Mouse (Mus musculus) testis, postnatal 14 days (tissue): ENCODE results near the gene Samsn1.

Source experiments
- DNase-seq: peaks from one replicate; pipeline ENCODE4 v3.0.0; 2021; ENCODE audit warnings: low spot score

Samsn1 gene

DNA sequence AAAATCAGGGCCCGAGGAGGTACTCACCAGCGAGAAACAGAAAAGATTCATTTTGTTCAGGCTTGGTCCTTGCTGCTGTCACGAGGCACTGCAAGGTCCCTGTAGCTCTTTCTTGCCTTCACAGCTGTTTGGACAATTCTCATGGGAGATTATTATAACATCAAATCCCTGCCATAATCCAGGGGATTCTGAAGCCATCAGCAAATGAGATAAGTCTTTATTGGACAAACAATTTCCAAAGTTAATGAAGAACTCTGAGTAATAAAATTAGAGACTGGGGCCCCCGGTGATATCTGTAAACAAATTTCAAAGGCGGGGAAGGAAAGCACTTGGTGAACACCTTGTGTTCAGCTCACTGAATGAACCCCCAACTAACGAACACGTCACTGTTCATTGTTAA, at the start of gene Samsn1:
Gene Samsn1 (minus strand): TSS at position 101 of the 400 bp plus-strand sequence.
- DNase-seq, result no peak

DNA sequence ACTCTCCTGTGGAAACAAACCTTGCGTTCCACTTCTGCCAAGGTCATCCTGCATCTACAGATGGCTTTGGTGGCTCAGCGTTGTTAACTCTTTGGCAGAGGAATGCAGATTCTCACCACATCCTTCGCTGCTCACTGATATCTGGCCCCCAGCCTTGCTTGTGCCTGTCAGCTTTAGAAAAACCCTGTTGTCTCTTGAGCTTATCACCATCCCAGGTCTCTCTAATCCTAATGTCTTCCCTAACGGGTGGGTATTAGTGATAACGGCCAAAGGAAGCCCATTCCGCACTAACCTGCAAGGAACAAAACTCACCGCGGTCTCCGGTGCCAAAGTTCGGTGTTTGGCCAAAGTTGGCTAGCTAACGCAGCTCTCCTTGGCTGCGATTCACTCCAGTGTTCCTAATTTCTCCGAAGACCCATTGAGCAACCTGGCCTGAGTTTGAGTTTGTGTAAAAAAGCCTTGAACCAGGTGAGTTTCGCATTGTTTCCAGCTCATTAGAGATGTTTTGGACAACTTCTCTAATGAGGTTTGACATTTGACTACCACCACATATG, 44.1 kb upstream of the Samsn1 start:
- DNase-seq, result no peak

GRCm38 (mm10) chr16:76054976-76055375, 32.9 kb upstream of the Samsn1 start:
- DNase-seq, result no peak

DNA sequence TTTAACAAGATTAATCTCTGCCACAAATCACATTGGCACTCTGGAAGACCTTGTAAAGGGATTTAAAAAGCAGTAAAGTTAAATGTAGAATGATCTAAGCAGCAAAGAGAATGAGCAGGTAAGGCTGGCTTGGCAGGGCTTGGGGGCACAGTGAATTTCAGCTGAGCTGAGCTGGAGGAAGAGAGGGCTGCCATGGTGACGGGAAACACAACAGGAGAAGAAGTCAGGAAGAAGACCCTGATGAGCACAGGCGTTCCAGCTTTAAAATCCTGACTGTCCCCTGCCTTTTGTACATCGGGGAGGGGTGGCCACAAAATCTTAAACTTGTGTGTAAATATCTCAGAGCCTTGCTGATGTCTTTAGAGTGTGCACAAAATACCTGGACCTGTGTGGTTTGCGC, 32.0 kb upstream of the Samsn1 start:
- no peak for DNase-seq

DNA sequence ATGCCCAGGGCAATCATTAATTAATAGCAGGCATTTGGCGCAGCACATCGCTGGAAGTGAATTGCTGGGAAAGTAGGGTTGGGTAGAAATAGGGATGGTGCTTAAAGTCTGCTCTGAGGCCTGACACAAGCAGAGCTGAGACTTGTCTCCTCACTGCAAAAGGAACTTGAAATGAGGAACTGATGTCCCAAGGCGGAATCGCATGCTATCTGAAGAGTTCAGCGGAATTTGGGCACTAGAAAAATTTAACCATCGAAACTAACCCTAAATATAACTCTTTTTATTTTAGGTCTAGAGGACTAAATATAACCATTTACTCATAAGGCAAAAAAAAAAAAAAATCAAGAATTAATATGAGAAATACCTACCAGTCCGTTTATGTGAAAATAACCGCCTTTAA, 31.5 kb upstream of the Samsn1 start:
- DNase-seq, result no peak

GRCm38 (mm10) chr16:76047066-76047465, 25.0 kb upstream of the Samsn1 start:
- no peak for DNase-seq

GRCm38 (mm10) chr16:76040319-76040945, 18.4 kb upstream of the Samsn1 start:
- DNase-seq, result no peak

DNA sequence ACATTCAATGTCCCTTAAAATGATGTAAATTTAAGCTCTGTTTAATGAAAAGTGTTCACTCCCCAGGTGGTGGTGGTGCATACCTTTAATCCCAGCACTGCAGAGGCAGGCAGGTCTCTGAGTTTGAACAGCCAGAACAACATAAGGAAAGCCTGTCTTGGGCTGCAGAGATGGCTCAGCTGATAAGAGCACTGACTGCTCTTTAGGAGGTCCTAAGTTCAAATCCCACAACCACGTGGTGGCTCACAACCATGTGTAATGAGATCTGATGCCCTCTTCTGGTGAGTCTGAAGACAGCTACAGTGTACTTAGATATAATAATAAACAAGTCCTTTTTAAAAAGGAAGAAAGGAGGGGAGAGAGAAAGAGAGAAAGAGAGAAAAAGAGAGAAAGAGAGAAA, 2.9 kb downstream of the Samsn1 start:
- no peak for DNase-seq

DNA sequence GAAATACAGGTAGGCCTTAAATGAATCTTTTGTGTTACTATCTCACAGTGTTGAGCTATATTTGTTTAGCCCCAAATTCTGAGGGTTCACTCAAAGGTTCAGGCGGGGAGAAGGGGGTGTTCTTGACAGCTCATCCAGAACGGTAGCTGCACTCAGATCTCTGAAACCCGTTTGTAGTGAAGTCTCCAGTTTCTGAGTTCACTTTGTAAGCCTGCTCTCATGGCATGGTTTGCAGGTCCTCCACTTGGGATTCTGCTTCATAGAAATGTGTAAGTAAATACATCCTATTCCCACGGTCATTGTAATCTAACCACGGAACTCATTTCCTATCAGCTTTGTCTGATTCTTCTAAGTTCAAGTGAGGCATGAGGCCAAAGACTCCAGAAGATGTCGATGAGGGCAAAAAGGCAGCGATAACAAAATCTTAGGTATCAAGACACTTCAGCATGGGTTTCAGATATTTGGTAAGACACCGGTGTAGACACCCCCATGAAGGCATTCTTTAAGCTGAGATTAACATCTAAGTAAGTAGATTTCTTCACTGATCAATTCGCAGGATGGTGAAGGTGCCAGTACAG, 18.2 kb downstream of the Samsn1 start:
- no peak for DNase-seq

DNA sequence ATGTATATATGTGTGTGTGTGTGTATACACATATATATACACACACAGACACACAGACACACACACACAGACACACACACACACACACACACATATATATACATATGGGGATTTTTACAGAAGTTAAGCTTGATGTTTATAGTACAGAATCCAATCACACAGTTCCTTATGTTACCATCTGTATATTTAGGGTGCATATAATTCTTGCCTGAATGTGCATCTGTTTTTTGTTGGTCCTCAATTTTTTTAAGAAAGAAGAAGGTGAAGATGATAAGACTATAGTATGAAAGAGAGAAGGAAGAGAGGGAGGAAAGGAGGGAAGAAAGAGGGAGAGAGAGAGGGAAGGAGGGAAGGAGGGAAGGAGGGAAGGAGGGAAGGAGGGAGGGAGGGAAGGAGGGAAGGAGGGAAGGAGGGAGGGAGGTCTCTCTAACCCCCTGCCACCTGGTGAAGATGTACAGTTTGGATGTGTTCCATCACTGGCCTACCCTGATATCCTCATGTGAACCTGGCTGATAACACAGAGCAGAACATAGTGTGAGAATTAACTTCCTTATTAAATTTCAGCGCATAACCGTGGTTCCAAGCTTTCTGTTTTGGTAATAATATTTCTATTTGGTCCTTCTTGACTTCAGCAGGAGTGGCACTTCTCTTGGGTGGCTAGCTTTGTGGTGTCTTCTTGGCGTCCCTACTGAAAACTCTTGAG, 19.1 kb downstream of the Samsn1 start:
- DNase-seq, result no peak

GRCm38 (mm10) chr16:76002287-76002686, 19.8 kb downstream of the Samsn1 start:
- DNase-seq, result no peak

- no peak for DNase-seq
These were observed 20.3 kb downstream of the Samsn1 start for GRCm38 (mm10) chr16:76001788-76002187.

DNA sequence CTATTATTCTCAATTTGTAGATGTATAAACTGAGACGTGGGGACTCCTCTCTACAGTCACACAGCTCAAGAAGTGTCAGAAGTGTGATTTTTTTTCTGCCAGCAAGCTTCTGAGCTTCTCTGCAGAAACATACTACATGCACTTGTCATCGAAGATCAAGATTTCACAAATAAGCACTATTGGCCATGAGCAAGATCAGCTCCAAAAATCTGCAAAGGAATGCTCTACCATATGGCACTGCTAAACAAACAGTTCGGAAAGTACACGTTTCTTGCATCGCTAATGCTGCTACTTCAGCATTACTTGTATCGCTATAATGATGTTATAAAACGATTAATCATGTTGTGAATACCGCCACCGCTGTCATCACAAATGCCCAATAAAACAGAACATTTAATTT, 22.0 kb downstream of the Samsn1 start:
- DNase-seq, result no peak

- no peak for DNase-seq
These were observed 31.9 kb downstream of the Samsn1 start for GRCm38 (mm10) chr16:75990173-75990572.

DNA sequence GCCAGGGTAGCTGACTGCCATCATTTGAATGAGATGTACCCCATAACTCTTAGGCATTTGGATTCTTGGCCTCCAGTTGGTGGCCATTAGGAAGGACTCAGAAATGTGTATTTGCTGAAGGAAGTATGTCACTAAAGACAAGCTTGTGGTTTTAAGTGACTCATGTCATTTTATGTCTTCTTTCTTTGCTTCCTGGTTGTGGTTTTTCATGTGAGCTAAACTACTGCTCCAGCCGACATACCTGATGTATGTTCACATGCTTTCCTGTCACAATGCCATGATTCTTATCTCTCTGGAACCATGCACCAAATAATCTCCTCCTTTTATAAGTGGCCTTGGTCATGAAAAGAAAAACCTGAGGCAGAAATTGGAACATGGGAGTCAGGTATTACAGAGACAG, 38.2 kb downstream of the Samsn1 start:
- no peak for DNase-seq

DNA sequence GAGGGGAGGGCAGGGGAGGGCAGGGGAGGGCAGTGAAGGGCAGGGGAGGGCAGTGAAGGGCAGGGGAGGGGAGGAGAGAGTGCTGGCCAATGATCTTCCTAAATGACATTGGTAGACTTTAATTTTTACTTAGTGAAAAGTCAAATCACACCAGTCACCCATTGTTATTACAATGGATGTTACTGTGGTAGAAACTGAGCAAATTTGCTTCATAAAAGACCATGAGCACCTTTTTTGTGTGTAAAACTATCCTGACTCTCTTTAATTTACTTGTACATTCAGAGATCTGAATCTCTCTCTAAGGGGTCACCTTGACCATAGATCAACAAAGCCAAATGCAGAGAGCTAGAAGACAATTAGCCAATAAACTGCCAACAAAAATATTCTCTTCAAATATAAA, 42.7 kb downstream of the Samsn1 start:
- DNase-seq, result no peak

DNA sequence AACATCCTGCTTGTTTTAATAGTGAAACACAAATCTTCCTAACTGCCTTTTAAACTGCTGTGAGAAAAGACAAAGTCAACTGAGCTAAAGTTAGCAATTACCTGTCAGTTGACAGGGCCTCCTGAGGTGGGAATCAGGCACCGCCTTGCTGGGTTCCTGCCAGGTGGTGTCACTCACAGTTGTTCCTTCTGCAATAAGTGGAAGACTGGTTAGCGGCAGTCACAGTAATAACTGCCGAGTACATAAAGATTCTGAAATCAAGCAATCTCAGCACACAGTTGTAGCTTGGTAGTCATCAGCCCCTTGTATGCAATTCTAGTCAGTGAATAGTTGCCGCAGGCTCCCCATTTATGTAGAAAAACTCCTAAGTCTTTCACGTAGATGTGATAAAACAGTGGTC, 44.3 kb downstream of the Samsn1 start:
- no peak for DNase-seq

GRCm38 (mm10) chr16:75975682-75976332, 46.3 kb downstream of the Samsn1 start:
- DNase-seq, result no peak

GRCm38 (mm10) chr16:75970266-75970998, 51.6 kb downstream of the Samsn1 start:
- DNase-seq, result no peak

DNA sequence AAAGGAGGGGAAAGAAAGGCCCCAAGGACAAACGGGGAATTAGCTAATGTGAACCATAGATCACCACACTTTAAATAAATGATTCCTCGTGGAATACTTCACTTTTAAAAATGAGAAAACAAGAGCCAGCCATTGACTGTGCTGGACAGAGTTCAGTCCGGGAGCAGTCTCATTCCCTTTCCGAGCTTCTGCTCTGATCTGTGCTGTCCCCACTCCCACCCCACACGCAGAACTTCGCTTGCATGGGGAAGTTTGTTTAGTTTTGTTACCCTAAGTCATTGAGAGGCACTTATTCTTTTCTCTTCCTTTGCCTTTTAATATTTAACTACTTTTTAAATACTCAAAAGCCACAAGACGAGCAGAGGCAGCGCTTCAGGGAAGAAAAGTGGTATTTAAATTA, 60.1 kb downstream of the Samsn1 start:
- DNase-seq, result no peak

- DNase-seq, result no peak
These were observed 60.6 kb downstream of the Samsn1 start for GRCm38 (mm10) chr16:75961487-75961886.

DNA sequence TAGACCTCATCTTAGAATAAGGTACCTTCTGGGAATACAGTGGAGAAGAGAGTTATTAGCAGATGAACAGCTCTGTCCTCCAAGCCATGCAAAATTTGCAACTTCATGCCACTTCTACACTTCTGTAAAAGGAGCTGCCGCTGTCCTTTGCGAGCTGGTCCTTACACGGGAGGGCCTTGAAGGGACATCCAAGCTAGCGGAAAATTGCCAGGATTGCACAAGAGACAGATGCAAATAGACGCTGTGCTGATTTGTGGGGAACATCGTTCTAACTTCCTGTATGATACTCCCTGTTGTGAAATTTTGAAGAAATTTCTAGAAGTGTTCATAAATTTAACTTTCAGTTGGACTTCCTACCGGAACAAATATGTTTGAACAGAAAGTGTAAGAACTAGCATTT, 61.0 kb downstream of the Samsn1 start:
- DNase-seq, result peak; percentile 4
